Mouse (Mus musculus) liver, adult 2 months (tissue): ENCODE data around the gene Trappc6a. TPM values are rescaled to one million over a fixed set of nuclear protein-coding genes. Genes with fewer than 3 reads are reported as not detected.

Source experiments
- DNase-seq: peaks from one replicate; pipeline ENCODE4 v3.0.0-alpha.2; 2011; ENCODE audit warnings: low read depth, low spot score; ENCODE audit errors: extremely low read depth
- H3K27ac ChIP-seq: fragments of 200-500 bp; replicated peaks from 2 replicates; pipeline ENCODE4 v1.5.1; 2012; ENCODE audit warnings: low read depth, mild to moderate bottlenecking, control low read depth, inconsistent platforms, low read length; ENCODE audit not compliant: insufficient read depth
- H3K27me3 ChIP-seq: fragments of 200-500 bp; 2 replicates; pipeline ENCODE4 v1.6.1; 2012; ENCODE audit warnings: mild to moderate bottlenecking, moderate library complexity, low read length, inconsistent platforms; ENCODE audit not compliant: control insufficient read depth, insufficient read depth
- H3K36me3 ChIP-seq: fragments of 200-500 bp; 2 replicates; pipeline ENCODE4 v1.6.1; 2012; ENCODE audit warnings: low read length, inconsistent platforms; ENCODE audit not compliant: control insufficient read depth, insufficient read depth
- H3K4me1 ChIP-seq: fragments of 200-500 bp; 2 replicates; pipeline ENCODE4 v1.6.1; 2011; ENCODE audit warnings: low read length; ENCODE audit not compliant: control insufficient read depth, insufficient read depth
- H3K4me3 ChIP-seq: fragments of 200-500 bp; 2 replicates; pipeline ENCODE4 v1.5.1; 2011; ENCODE audit warnings: low read depth, mild to moderate bottlenecking, control low read depth, low read length, moderate library complexity; ENCODE audit not compliant: insufficient read depth
- H3K79me2 ChIP-seq: fragments of 200-500 bp; 2 replicates; pipeline ENCODE4 v1.6.1; 2012; ENCODE audit warnings: inconsistent platforms, mild to moderate bottlenecking, low read length, moderate library complexity; ENCODE audit not compliant: control insufficient read depth, insufficient read depth
- H3K9ac ChIP-seq: fragments of 200-500 bp; 2 replicates; pipeline ENCODE4 v1.6.1; 2012; ENCODE audit warnings: low read depth, mild to moderate bottlenecking, control low read depth, inconsistent platforms, low read length
- CTCF ChIP-seq: fragments of 200-500 bp; IDR thresholded peaks from 2 replicates; pipeline ENCODE4 v1.5.1; 2011; ENCODE audit warnings: low read depth, low read length, control low read depth
- POLR2A ChIP-seq: fragments of 200-500 bp; IDR thresholded peaks from 2 replicates; pipeline ENCODE4 v1.6.1; 2011; ENCODE audit warnings: low read length, control low read depth; ENCODE audit not compliant: insufficient read depth; ENCODE audit errors: extremely low read depth
- WGBS: fragments of 180-500 bp; shearing (Covaris S2); methylation state at CpG from one replicate; pipeline ENCODE4 v1.1.7; 2018; 5-methylcytosine and 5-hydroxymethylcytosine counted together
- polyA plus RNA-seq: library from polyadenylated mRNA; depleted of rRNA; stranded (reverse); fragments of >200 nt; gene quantifications from 2 replicates; pipeline ENCODE4 v1.2.3, GENCODE M21; 2012
- total RNA-seq: library from RNA; depleted of rRNA; stranded (reverse); fragments of >200 nt; gene quantifications from 2 replicates; pipeline ENCODE4 v1.2.3, GENCODE M21; 2014

The Trappc6a gene
- total and polyA plus RNA-seq, 2 experiments: 25.5 to 58.2 TPM

DNA sequence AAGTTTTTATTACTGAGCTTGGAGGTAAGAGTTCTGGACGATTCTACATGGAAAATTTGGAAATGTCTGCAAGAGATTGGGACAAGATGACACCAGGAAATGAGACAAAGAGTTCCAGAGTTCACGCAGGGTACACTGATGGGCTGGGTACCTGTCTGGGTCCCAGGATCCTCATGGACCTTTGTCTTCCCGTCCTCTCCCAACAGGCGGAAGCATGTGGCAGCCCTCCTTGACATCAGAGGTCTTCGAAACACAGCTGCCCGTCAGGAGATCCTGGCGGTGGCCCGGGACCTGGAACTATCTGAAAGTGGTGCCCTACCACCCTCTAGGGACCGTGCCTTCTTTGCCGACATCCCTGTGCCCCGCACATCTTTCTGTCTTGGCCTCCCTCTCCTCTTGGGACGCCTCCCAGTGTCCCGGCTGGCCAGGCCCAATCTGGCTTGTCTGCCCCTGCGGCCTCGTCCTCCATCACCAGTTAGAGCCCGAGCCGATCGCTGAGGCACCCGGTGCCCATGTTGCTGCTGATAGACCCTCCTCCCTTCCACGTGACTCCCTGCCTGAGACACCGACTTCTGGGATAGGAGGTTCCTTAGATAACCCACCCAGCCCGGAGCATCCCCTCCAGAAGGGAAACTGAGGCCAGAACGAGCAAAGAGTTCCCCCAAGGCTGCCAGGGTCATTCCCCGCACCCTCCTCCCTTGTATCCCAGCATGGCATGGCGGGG lies 13.3 kb upstream of the Trappc6a start:
- Histone ChIP-seq H3K9ac (no peak overlapping the region), H3K36me3 (no peaks in the 10 kb centered on the region), H3K4me1 (peaks cover 8% of the 10 kb centered on the region), H3K27ac (peak overlapping the region; percentile 50), H3K4me3 (no peak overlapping the region), H3K79me2 (no peaks in the 10 kb centered on the region), H3K27me3 (no peaks in the 10 kb centered on the region)
- no peak for TF ChIP-seq POLR2A
- TF ChIP-seq CTCF: no peak
- WGBS: 71% methylated on average over 25 of the region's 25 CpGs
- no peak for DNase-seq

DNA sequence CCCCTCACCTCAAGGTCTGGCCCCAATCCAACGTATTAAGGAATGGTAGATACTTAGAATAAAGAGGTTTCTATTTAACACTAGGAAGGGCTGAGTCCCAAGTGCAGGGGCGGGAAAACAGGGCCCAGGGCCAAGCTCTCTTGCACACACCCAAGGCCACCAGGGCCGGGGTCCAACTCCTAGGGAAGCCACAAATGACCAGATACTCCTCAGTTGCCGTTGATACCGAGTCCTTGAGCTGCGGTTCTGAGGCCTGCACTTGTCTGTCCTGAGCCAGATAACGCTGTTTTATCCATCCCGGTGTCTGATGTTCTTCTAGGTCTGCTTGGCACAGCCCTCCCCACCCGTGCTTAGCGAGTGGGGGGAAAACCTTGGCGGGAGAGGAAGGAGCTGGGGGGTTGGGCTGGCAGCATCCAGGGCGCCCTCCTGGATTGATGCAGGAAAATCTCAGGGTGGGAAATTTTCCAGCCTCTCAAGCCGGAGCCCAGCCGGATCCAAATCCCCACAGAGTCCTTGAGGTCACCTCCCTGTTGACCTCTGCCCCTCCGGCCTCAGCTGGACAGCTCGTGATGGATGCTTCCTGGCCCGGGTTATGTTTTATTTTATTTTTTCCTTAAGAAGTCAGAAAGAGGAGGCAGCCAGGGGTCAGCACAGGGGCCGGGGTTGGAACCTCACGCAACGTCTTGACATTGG lies 12.5 kb upstream of the Trappc6a start:
- no peak overlapping the region for H3K4me3 ChIP-seq
- TF ChIP-seq POLR2A (no peak), CTCF (no peak)

GRCm38 (mm10) chr7:19496214-19496555 lies 12.0 kb upstream of the Trappc6a start:
- WGBS: 71% methylated on average over 5 of the region's 5 CpGs
- H3K79me2 ChIP-seq: no peaks in the 10 kb centered on the region

More for the DNA sequence above, 12.5 kb upstream of the Trappc6a start:
- no peaks in the 10 kb centered on the region for H3K36me3 ChIP-seq
- H3K4me1 ChIP-seq: peaks cover 12% of the 10 kb centered on the region
- no peaks in the 10 kb centered on the region for H3K27me3 ChIP-seq
- no peak for DNase-seq
- no peak overlapping the region for H3K9ac ChIP-seq
- WGBS: 69% methylated on average over 20 of the region's 20 CpGs
- peak overlapping the region; percentile 50 for H3K27ac ChIP-seq
- H3K79me2 ChIP-seq: no peaks in the 10 kb centered on the region

DNA sequence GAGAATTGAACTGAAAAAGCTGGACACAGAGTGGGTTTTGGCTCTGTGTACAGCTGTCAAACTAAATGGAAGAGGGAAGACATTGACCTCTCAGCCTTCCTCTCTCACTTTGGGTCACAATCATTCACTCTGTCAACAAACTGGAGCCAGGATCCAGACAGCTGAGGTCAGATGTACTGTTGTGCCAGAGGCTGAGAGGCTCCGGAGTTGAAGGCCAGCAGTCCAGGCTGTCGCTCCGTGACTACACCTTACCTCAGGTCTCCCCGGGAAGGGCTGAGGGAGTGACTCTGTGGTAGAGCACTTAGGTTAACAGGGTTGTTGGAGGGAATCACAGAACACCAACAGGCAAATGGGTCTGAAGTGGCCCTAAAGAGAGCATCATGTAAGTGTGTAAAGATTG lies 9.9 kb upstream of the Trappc6a start:
- Histone ChIP-seq H3K79me2 (no peaks in the 10 kb centered on the region), H3K4me3 (no peak overlapping the region), H3K9ac (no peak overlapping the region), H3K4me1 (peaks cover 15% of the 10 kb centered on the region), H3K36me3 (no peaks in the 10 kb centered on the region), H3K27me3 (no peaks in the 10 kb centered on the region), H3K27ac (peak overlapping the region; percentile 24)
- TF ChIP-seq CTCF: no peak
- no peak for TF ChIP-seq POLR2A
- peak; percentile 86 for DNase-seq
- under 1% methylated on average over 4 of the region's 4 CpGs for WGBS

More at GRCm38 (mm10) chr7:19496214-19496555, 12.0 kb upstream of the Trappc6a start:
- H3K9ac ChIP-seq: no peak overlapping the region
- H3K27me3 ChIP-seq: no peaks in the 10 kb centered on the region
- H3K4me3 ChIP-seq: no peak overlapping the region
- H3K27ac ChIP-seq: peak overlapping the region; percentile 26
- H3K4me1 ChIP-seq: peaks cover 15% of the 10 kb centered on the region
- TF ChIP-seq CTCF (no peak), POLR2A (no peak)
- DNase-seq: no peak
- no peaks in the 10 kb centered on the region for H3K36me3 ChIP-seq

- DNase-seq: peak; percentile 58
- H3K36me3 ChIP-seq: no peaks in the 10 kb centered on the region
- peaks cover 15% of the 10 kb centered on the region for H3K4me1 ChIP-seq
- no peak for TF ChIP-seq CTCF
- H3K4me3 ChIP-seq: no peak overlapping the region
- WGBS: 46% methylated on average over 12 of the region's 12 CpGs
- peak overlapping the region; percentile 75 for H3K27ac ChIP-seq
- no peaks in the 10 kb centered on the region for H3K27me3 ChIP-seq
- no peak overlapping the region for H3K9ac ChIP-seq
- H3K79me2 ChIP-seq: no peaks in the 10 kb centered on the region
Measured at GRCm38 (mm10) chr7:19500420-19501363, 7.5 kb upstream of the Trappc6a start.
